Mouse (Mus musculus) heart, embryonic 11.5 days (tissue): ENCODE measurements at regions not wholly inside any gene's neighbourhood (a gene's known extent, or its start where the extent isn't known, plus 50 kb on each side); places are given as distances from the start of the nearest gene placed in this dataset.

ENCODE experiments used
- ATAC-seq: fragments of 200-750 bp; cut with Nextera tagmentation; replicated peaks from 2 replicates; pipeline ENCODE4 v1.8.0; 2017; ENCODE audit warnings: moderate library complexity; ENCODE audit not compliant: insufficient number of reproducible peaks, low FRiP score, low TSS enrichment
- H3K27ac ChIP-seq: fragments of 300-500 bp; sonication (generic); 2 replicates; pipeline ENCODE4 v1.5.1; 2014; ENCODE audit warnings: mild to moderate bottlenecking, low read depth, low read length
- H3K27me3 ChIP-seq: fragments of 300-500 bp; sonication (generic); 2 replicates; pipeline ENCODE4 v1.6.1; 2014; ENCODE audit warnings: mild to moderate bottlenecking, low read length, mixed read lengths; ENCODE audit not compliant: control insufficient read depth, insufficient read depth
- H3K36me3 ChIP-seq: fragments of 300-500 bp; sonication (generic); 2 replicates; pipeline ENCODE4 v1.6.1; 2014; ENCODE audit warnings: mild to moderate bottlenecking, low read length, moderate library complexity, mixed read lengths; ENCODE audit not compliant: control insufficient read depth, insufficient read depth
- H3K4me1 ChIP-seq: fragments of 300-500 bp; sonication (generic); 2 replicates; pipeline ENCODE4 v1.6.1; 2014; ENCODE audit warnings: low read length; ENCODE audit not compliant: control insufficient read depth, insufficient read depth
- H3K4me2 ChIP-seq: fragments of 300-500 bp; sonication (generic); 2 replicates; pipeline ENCODE4 v1.6.1; 2014; ENCODE audit warnings: mild to moderate bottlenecking, moderate library complexity
- H3K4me3 ChIP-seq: fragments of 300-500 bp; sonication (generic); 2 replicates; pipeline ENCODE4 v1.5.1; 2014; ENCODE audit warnings: low read depth, low read length
- H3K9ac ChIP-seq: fragments of 300-500 bp; sonication (generic); 2 replicates; pipeline ENCODE4 v1.6.1; 2014; ENCODE audit warnings: mild to moderate bottlenecking, low read depth, low read length, moderate library complexity
- H3K9me3 ChIP-seq: fragments of 300-500 bp; sonication (generic); replicated peaks from 2 replicates; pipeline ENCODE4 v1.6.1; 2016; ENCODE audit warnings: low read length; ENCODE audit not compliant: control insufficient read depth
- WGBS: fragments of 180-500 bp; shearing (Covaris S2); extraction: QIAGEN DNeasy Blood & Tissue Kit; methylation state at CpG from one replicate; pipeline ENCODE4 v1.1.7; 2014; ENCODE audit not compliant: insufficient replicate concordance; 5-methylcytosine and 5-hydroxymethylcytosine counted together

DNA sequence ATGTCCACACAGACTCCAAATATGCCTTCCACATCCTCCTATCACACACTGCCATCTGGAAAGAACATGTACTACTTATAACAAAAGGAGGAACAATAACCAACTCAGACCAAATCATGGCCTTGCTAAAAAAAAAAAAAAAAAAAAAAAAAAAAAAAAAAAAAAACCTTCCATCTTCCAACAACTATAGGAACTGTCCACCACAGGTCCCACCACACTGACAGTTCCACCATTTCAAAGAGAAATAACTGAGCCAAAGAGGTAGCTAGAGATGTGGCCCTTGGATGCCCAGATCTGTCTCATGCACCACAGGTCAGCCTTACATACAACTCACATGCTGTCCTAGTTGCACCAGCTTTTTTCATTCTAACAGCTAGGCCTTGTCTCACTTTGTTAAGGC, 97.1 kb downstream of the Tmem17 start:
- peaks cover 5% of the 10 kb centered on the region; the same call in 1 of the 2 replicates for H3K4me1 ChIP-seq
- H3K27ac ChIP-seq = no peak overlapping the region
- no peak overlapping the region for H3K9ac ChIP-seq
- H3K4me2 ChIP-seq = no peak overlapping the region
- no peaks in the 10 kb centered on the region for H3K36me3 ChIP-seq
- H3K9me3 ChIP-seq = no peaks in the 10 kb centered on the region
- ATAC-seq = no peak
- no peaks in the 10 kb centered on the region for H3K27me3 ChIP-seq
- no peak overlapping the region for H3K4me3 ChIP-seq

DNA sequence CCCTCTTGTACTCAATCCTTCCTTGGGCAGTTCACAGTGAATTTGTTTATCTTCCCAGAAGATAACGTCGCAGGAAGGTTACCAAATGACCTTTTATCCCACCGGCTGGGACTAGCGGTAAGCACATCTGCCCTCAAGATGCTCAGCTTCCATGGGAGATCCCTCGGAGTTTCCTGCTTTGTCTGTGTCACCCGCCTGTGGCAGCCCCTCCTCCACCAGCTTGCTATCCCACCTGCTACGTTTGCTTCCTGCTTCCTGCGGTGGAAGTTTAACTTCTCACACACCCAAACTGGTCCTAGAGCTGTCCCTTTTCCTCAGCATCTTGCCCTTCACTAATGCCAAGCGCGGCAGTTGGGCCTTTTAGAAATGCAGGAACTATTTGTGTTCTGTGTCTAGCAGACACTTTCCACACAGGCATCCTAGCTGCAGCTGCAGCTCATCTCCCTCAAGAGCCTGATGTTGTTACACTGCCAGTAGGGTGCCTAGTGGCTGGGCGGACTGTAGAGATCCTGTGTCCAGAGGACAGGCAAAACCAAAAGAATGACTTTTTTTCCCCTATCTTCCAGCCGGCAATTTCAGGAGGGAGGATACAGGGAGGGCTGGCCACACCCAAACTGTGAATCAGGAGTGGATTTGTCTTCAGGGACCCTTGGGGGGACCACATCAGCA, 98.7 kb downstream of the Tmem17 start:
- H3K27me3 ChIP-seq = no peaks in the 10 kb centered on the region
- peaks cover 5% of the 10 kb centered on the region; the same call in 1 of the 2 replicates for H3K4me1 ChIP-seq
- H3K9me3 ChIP-seq = no peaks in the 10 kb centered on the region
- H3K9ac ChIP-seq = peak overlapping the region; percentile 22; the same call in 1 of the 2 replicates
- H3K27ac ChIP-seq = no peak overlapping the region
- no peaks in the 10 kb centered on the region for H3K36me3 ChIP-seq
- H3K4me3 ChIP-seq = 0 out of 2 replicates have a peak overlapping the region, but pooled peaks have one; percentile 22
- ATAC-seq = no peak
- peak overlapping the region; percentile 60 for H3K4me2 ChIP-seq
- WGBS = 3% methylated on average over 12 of the region's 12 CpGs

DNA sequence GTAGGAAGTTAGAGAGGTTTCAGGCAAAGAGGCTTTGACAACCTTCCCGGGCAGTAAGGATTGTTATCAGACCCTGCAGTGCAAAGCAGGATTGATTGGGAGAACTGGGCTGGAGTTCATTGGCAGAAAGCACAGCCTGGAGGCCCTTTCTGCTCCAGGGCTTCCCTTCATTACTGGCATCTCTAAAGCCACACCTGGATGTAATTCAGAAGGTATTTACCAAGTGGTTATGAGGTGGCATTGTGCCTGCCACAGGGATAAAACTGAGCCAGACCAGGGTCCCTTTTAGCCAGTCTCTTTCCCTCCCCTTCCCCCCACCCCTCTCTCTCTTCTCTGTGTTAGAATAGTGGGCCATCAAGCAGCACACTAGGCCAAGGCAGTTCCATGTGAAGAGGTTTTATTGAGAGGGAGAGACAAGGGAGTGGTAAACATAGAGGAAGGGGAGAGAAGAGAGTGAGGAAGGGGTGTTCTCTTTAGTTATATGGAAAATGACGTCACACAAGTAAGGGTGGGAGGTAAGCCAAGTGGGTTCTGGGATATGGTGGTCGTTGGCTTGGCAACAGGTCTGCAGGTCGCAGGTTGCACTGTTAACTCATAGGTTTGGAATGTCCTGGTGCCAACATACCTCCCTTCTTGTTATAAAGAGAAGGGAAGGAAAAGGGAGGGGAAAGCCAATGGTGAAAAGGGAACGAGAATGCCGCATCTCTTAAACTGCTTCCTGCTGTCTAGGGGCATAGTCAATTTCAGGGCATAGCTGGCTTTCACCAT, 99.4 kb downstream of the Tmem17 start:
- H3K4me3 ChIP-seq = no peak overlapping the region
- no peak for ATAC-seq
- H3K9ac ChIP-seq = no peak overlapping the region

DNA sequence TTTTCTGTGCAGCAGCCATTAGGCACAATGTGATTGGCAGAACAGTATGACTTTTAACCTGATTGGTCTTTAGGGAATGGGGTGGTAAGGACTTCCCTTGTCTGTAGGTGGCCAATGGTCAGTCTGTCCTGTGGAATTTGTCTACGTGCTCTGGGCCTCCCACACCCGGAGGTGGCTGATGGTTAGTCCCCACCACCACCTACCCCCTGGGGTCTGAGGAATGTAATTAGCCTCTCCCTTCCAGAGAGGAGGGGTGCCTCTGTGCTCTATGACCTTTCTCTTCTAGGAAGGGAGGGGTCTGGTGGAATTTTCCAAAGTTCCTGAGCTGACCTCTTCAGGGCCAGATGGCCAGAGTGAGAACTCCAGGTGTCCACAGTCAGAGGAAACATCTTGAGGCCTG, 101.6 kb downstream of the Tmem17 start:
- Histone ChIP-seq H3K36me3 (no peaks in the 10 kb centered on the region), H3K4me3 (no peak overlapping the region), H3K27ac (no peak overlapping the region), H3K27me3 (no peaks in the 10 kb centered on the region), H3K4me1 (peaks cover 10% of the 10 kb centered on the region; the same call in 1 of the 2 replicates), H3K9ac (no peak overlapping the region), H3K4me2 (no peak overlapping the region), H3K9me3 (no peaks in the 10 kb centered on the region)
- no peak for ATAC-seq
- WGBS = 35% methylated on average over 2 of the region's 2 CpGs

More for the DNA sequence above, 99.4 kb downstream of the Tmem17 start:
- Histone ChIP-seq H3K27ac (no peak overlapping the region), H3K27me3 (no peaks in the 10 kb centered on the region), H3K9me3 (no peaks in the 10 kb centered on the region), H3K4me2 (no peak overlapping the region; the same call in 1 of the 2 replicates), H3K36me3 (no peaks in the 10 kb centered on the region), H3K4me1 (peaks cover 5% of the 10 kb centered on the region; the same call in 1 of the 2 replicates)
- WGBS = 44% methylated on average over 6 of the region's 6 CpGs

DNA sequence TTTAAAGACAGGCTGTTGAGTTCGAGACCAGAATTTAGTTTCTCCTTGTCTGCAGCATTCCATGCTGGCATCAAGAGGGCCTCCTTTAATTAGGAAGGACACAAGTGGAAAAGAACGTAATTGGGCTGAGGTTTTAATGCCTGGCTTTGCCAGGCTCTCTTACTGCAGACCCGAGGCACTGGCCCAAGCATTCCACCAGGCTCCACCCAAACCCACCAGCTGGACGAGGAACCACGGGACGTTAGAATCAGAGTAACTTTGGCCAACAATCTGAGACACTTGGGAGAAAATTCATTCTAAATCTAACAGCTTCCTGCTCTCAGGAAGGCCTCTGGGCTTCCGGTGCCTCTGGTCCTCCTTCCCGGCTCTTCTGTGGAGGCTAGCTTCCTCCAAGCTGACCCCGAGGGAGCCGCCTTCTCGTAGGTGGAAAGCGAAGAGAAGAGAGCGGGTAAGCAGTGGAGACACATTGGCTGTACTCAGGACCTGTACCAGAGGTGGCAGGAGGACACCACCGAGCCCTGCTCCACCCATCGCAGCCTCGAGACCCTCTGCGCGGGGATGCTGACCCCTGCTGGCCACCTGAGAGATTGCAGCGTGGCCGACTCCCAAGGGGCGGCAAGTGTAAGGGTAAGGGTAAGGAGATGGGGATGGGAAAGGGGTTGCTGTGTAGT, 105.5 kb downstream of the Tmem17 start:
- Histone ChIP-seq H3K9me3 (no peaks in the 10 kb centered on the region), H3K4me1 (peaks cover 7% of the 10 kb centered on the region; the same call in 1 of the 2 replicates), H3K36me3 (no peaks in the 10 kb centered on the region), H3K9ac (peak overlapping the region; percentile 44), H3K4me3 (peak overlapping the region; percentile 36), H3K27ac (no peak overlapping the region), H3K27me3 (no peaks in the 10 kb centered on the region), H3K4me2 (peak overlapping the region; percentile 73)
- ATAC-seq = peak; percentile 63; the same call in 1 of the 2 replicates
- WGBS = 12% methylated on average over 21 of the region's 21 CpGs

DNA sequence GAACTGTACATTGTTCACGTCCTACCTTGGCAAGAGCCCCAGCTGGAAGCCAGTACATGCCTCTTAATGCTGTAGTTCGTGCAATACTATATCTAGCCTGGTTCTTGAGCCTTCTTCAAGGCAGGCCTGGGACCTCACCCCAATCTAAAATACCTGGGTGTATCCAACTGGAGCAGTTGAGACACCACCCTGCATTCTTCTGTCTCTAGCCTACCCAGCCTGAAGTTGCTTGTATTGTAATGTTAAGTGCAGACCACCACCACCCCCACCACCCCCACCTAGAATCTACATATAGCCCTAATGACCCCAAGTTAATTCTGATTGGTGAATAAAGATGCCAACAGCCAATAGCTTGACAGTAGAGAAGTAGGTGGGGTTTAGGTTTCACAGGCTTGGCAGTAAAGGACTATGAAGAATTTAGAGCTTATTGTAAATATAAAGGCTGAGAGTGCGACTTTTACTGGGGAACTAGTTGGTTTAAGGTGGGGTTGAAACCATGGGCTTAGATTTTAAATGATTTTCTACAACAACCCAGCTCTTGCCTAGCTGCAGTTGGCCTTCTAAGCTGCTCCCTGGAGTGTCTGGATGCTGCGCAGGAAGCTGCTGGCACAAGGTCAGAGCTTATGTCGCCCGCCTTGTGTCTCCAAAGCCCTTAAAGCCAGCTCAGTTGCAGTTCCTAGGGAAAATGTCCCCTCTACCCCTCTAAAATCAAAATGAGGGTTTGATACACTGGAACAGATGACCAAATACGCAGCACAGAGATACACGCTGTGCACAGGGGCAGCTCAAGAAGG, 109.2 kb downstream of the Tmem17 start:
- Histone ChIP-seq H3K27me3 (no peaks in the 10 kb centered on the region), H3K27ac (no peak overlapping the region)

DNA sequence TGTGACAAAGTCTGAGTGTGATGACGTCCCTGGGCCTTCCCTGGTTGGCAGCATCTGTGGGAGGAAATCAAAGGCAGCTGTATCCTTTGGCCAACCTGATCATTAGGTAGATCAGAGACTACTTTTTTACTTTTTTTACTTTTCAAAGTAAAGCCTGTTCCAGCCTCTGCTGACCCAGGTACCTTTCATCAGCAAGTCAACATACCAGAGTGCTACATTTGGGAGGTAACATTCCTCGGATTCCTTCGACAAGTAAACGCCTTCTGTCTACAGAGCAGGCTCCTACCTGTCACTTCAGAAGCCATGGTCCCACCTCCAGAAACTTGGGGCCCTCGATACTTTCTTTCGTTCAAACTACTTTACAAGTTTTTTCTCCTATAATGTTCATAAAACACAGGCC, 110.0 kb downstream of the Tmem17 start:
- no peak overlapping the region for H3K27ac ChIP-seq
- no peak for ATAC-seq

More for the DNA sequence above, 109.2 kb downstream of the Tmem17 start:
- H3K36me3 ChIP-seq = no peaks in the 10 kb centered on the region
- H3K4me2 ChIP-seq = no peak overlapping the region
- no peak overlapping the region for H3K4me3 ChIP-seq
- WGBS = 83% methylated on average over 8 of the region's 8 CpGs
- H3K9me3 ChIP-seq = no peaks in the 10 kb centered on the region
- no peak overlapping the region for H3K9ac ChIP-seq
- peaks cover 7% of the 10 kb centered on the region; the same call in 1 of the 2 replicates for H3K4me1 ChIP-seq
- no peak for ATAC-seq

DNA sequence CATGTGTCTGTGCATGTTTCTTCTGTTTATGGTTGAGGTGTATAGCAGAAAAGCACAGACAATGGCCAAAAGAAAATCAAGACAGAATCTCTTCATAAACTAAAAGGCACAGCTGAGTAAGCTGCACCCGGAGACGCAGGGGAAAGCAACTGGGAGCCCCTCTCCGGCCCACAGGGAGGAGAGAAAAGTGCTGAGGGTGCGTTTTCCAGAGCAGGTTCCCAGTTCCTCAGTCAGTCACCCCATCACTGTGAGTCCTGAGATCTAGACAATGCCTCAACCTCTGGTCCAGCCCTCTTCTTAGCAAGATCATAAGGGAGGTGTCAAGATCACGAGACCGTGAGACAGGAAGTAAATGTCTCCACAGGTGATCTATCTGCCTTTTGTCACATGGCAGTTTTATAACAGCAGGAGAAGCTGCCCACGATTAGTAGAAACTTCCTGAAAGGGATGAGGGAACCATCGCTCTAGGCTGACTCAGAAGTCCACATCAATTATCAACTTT, 110.7 kb downstream of the Tmem17 start:
- no peak overlapping the region for H3K4me3 ChIP-seq
- H3K4me1 ChIP-seq = 0 out of 2 replicates have a peak, but pooled peaks cover 3% of the 10 kb centered on the region
- no peak overlapping the region for H3K4me2 ChIP-seq
- H3K27ac ChIP-seq = no peak overlapping the region
- no peak for ATAC-seq
- no peaks in the 10 kb centered on the region for H3K9me3 ChIP-seq
- WGBS = 67% methylated on average over 8 of the region's 8 CpGs
- H3K27me3 ChIP-seq = no peaks in the 10 kb centered on the region
- H3K9ac ChIP-seq = no peak overlapping the region
- H3K36me3 ChIP-seq = no peaks in the 10 kb centered on the region

More for the DNA sequence above, 110.0 kb downstream of the Tmem17 start:
- WGBS = 35% methylated on average over 6 of the region's 6 CpGs
- Histone ChIP-seq H3K4me2 (no peak overlapping the region), H3K9me3 (no peaks in the 10 kb centered on the region), H3K9ac (no peak overlapping the region), H3K4me1 (peaks cover 7% of the 10 kb centered on the region; the same call in 1 of the 2 replicates), H3K4me3 (no peak overlapping the region), H3K36me3 (no peaks in the 10 kb centered on the region), H3K27me3 (no peaks in the 10 kb centered on the region)
